Mouse (Mus musculus): ENCODE measurements at regions not wholly inside any gene's neighbourhood (a gene's known extent, or its start where the extent isn't known, plus 50 kb on each side); places are given as distances from the start of the nearest gene placed in this dataset.

DNA sequence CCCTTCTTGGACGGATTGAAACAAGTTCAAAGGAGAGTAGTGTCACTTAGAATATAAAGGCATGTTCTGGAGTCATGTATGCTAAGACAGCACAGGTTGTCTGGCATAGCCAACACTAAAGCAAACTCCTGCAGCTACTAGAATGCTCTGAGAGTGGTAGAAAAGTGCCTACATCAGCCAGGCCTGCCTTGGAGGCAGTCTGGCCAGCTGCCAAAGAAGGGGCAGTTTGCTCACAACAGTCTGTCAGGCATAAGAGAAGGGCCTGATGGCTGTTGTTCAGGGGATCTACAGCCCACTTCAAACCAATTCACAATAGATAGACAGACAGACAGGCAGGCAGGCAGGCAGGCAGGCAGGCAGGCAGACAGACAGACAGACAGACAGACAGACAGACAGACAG lies 136.5 kb upstream of the Dap start:
- Histone ChIP-seq H3K36me3 (replicated peaks) (no peaks in the 10 kb centered on the region), H3K9ac (no peak overlapping the region), H3K27me3 (no peaks in the 10 kb centered on the region), H3K4me1 (no peaks in the 10 kb centered on the region), H3K4me3 (replicated peaks) (no peak overlapping the region), H3K9me3 (no peaks in the 10 kb centered on the region), H3K4me2 (no peak overlapping the region), H3K27ac (no peak overlapping the region)
- no peak for ATAC-seq (ENCODE audit: low FRiP score)
- 79% methylated on average over 1 of the region's 1 CpGs for WGBS

DNA sequence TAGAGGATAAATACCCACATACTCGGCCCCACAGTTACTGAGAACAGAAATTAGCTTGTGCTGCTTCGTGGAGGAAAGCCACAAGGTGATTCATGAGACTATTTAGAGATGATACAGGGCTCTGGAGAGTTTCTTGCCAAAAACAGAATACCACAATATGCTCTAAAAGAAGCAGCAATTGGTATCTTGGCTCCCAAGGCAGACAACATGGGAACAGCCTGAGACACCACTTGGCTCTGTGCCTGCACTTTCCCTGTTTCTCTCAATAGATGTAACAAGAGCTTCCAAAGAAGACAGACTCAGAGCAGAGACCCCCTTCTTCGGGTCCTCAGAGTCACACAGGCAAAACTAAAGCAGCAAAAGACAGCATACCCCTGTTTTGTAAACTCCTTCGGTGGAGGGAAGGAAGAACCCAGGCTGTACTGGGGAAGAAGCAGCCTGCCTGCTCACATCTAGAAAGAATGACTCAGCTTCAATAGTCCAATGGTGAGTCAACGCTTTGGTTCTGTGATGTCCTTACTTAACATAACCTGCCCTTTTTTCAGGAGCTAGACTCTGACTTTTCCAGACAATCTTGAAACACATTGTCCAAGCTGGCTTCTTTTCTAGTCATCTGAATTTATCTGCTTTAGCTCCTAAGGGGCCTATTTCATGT lies 132.1 kb upstream of the Dap start:
- Histone ChIP-seq H3K27ac (no peak overlapping the region), H3K4me2 (no peak overlapping the region), H3K9me3 (no peaks in the 10 kb centered on the region), H3K9ac (no peak overlapping the region), H3K4me3 (replicated peaks) (no peak overlapping the region), H3K36me3 (replicated peaks) (no peaks in the 10 kb centered on the region), H3K4me1 (no peaks in the 10 kb centered on the region), H3K27me3 (no peaks in the 10 kb centered on the region)
- WGBS = 81% methylated on average over 5 of the region's 5 CpGs
- ATAC-seq (ENCODE audit: low FRiP score) = no peak

GRCm38 (mm10) chr15:31096206-31096605 lies 127.9 kb upstream of the Dap start:
- no peak overlapping the region for H3K27ac ChIP-seq
- 90% methylated on average over 7 of the region's 7 CpGs for WGBS

GRCm38 (mm10) chr15:31097301-31097700 lies 126.8 kb upstream of the Dap start:
- H3K36me3 ChIP-seq (replicated peaks) = no peaks in the 10 kb centered on the region
- no peak overlapping the region for H3K4me2 ChIP-seq
- H3K27ac ChIP-seq = no peak overlapping the region
- H3K9ac ChIP-seq = no peak overlapping the region
- no peaks in the 10 kb centered on the region for H3K9me3 ChIP-seq
- ATAC-seq (ENCODE audit: low FRiP score) = no peak
- H3K4me3 ChIP-seq (replicated peaks) = no peak overlapping the region
- H3K27me3 ChIP-seq = no peaks in the 10 kb centered on the region
- 76% methylated on average over 4 of the region's 4 CpGs for WGBS
- H3K4me1 ChIP-seq = no peaks in the 10 kb centered on the region

More at GRCm38 (mm10) chr15:31096206-31096605, 127.9 kb upstream of the Dap start:
- Histone ChIP-seq H3K9ac (no peak overlapping the region), H3K4me2 (no peak overlapping the region), H3K4me1 (no peaks in the 10 kb centered on the region), H3K27me3 (no peaks in the 10 kb centered on the region), H3K4me3 (replicated peaks) (no peak overlapping the region), H3K36me3 (replicated peaks) (no peaks in the 10 kb centered on the region), H3K9me3 (no peaks in the 10 kb centered on the region)
- no peak for ATAC-seq (ENCODE audit: low FRiP score)

- no peak overlapping the region for H3K4me2 ChIP-seq
- ATAC-seq (ENCODE audit: low FRiP score) = no peak
- no peak overlapping the region for H3K9ac ChIP-seq
- no peaks in the 10 kb centered on the region for H3K27me3 ChIP-seq
- no peaks in the 10 kb centered on the region for H3K36me3 ChIP-seq (replicated peaks)
- H3K4me3 ChIP-seq (replicated peaks) = no peak overlapping the region
- 84% methylated on average over 4 of the region's 4 CpGs for WGBS
- H3K27ac ChIP-seq = no peak overlapping the region
- no peaks in the 10 kb centered on the region for H3K9me3 ChIP-seq
- H3K4me1 ChIP-seq = no peaks in the 10 kb centered on the region
These were observed 119.4 kb upstream of the Dap start for GRCm38 (mm10) chr15:31104743-31105142.

DNA sequence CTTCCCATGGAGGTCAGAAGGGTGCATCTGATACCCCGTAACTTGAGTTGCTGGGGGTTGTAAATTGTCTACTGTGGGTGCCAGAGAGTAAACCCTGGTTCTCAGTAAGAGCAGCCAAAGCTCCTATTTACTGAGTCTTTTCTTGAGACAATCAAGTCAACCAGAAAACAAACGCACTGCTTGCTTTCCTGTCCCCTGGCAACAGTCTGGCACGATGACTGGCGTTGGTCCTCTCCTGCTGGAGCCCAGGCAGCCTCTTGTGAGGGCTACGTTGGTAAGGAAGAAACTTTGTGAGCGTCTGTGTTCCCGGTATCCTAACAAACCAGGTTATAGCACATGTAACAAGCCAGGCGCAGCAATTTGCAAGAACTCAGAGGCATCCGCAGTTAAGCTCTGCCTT lies 117.2 kb upstream of the Dap start:
- Histone ChIP-seq H3K27ac (no peak overlapping the region), H3K9me3 (no peaks in the 10 kb centered on the region), H3K9ac (no peak overlapping the region), H3K4me1 (no peaks in the 10 kb centered on the region), H3K36me3 (replicated peaks) (no peaks in the 10 kb centered on the region), H3K4me3 (replicated peaks) (no peak overlapping the region), H3K4me2 (no peak overlapping the region), H3K27me3 (no peaks in the 10 kb centered on the region)
- ATAC-seq (ENCODE audit: low FRiP score) = no peak
- WGBS = 87% methylated on average over 9 of the region's 9 CpGs

- ATAC-seq (ENCODE audit: low FRiP score) = no peak
- 92% methylated on average over 1 of the region's 1 CpGs for WGBS
- no peaks in the 10 kb centered on the region for H3K4me1 ChIP-seq
These were observed 110.9 kb upstream of the Dap start for GRCm38 (mm10) chr15:31113216-31113615.

GRCm38 (mm10) chr15:31117338-31117737 lies 106.8 kb upstream of the Dap start:
- no peak overlapping the region for H3K4me2 ChIP-seq
- no peaks in the 10 kb centered on the region for H3K9me3 ChIP-seq
- no peak overlapping the region for H3K4me3 ChIP-seq (replicated peaks)
- H3K27ac ChIP-seq = no peak overlapping the region
- H3K36me3 ChIP-seq (replicated peaks) = no peaks in the 10 kb centered on the region
- H3K9ac ChIP-seq = no peak overlapping the region
- H3K27me3 ChIP-seq = no peaks in the 10 kb centered on the region
- ATAC-seq (ENCODE audit: low FRiP score) = 0 out of 2 replicates have a peak, but pooled peaks have one; percentile 39
- H3K4me1 ChIP-seq = no peaks in the 10 kb centered on the region

More at GRCm38 (mm10) chr15:31113216-31113615, 110.9 kb upstream of the Dap start:
- H3K27ac ChIP-seq = no peak overlapping the region
- H3K4me3 ChIP-seq (replicated peaks) = no peak overlapping the region
- H3K4me2 ChIP-seq = no peak overlapping the region
- H3K9me3 ChIP-seq = no peaks in the 10 kb centered on the region
- H3K9ac ChIP-seq = no peak overlapping the region
- no peaks in the 10 kb centered on the region for H3K36me3 ChIP-seq (replicated peaks)
- H3K27me3 ChIP-seq = no peaks in the 10 kb centered on the region

GRCm38 (mm10) chr15:31120147-31120546 lies 104.0 kb upstream of the Dap start:
- no peak for ATAC-seq (ENCODE audit: low FRiP score)
- Histone ChIP-seq H3K4me3 (replicated peaks) (no peak overlapping the region), H3K4me1 (no peaks in the 10 kb centered on the region), H3K9me3 (no peaks in the 10 kb centered on the region), H3K27ac (no peak overlapping the region), H3K4me2 (no peak overlapping the region), H3K27me3 (no peaks in the 10 kb centered on the region), H3K36me3 (replicated peaks) (no peaks in the 10 kb centered on the region), H3K9ac (no peak overlapping the region)
- WGBS = 54% methylated on average over 6 of the region's 6 CpGs

GRCm38 (mm10) chr15:31125784-31126183 lies 98.3 kb upstream of the Dap start:
- Histone ChIP-seq H3K36me3 (replicated peaks) (no peaks in the 10 kb centered on the region), H3K4me2 (no peak overlapping the region), H3K4me1 (no peaks in the 10 kb centered on the region), H3K4me3 (replicated peaks) (no peak overlapping the region), H3K27ac (no peak overlapping the region), H3K9ac (no peak overlapping the region), H3K27me3 (no peaks in the 10 kb centered on the region), H3K9me3 (no peaks in the 10 kb centered on the region)
- ATAC-seq (ENCODE audit: low FRiP score) = no peak
- 94% methylated on average over 1 of the region's 1 CpGs for WGBS

DNA sequence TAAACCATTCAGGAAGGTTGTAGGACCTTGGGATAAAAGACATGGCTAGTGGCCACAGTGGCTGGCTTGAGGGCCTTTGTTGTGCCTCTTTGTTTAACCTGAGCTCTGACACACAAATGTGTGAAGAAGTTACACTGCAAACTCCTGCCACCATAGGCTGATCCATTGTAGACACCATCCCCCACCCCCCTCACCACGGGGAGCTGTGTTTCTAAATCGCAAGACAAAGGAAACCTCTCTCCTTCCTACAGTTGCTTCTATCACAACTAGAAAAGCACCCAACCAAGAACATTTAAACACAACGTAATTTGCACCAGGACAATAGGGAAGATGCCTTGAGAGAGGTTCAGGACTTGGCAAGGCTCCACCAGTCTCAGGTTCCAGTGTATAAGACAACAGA lies 97.1 kb upstream of the Dap start:
- no peaks in the 10 kb centered on the region for H3K9me3 ChIP-seq
- H3K4me3 ChIP-seq (replicated peaks) = no peak overlapping the region
- no peak overlapping the region for H3K9ac ChIP-seq
- no peak for ATAC-seq (ENCODE audit: low FRiP score)
- H3K4me2 ChIP-seq = no peak overlapping the region
- no peaks in the 10 kb centered on the region for H3K4me1 ChIP-seq
- WGBS = 27% methylated on average over 3 of the region's 3 CpGs
- no peak overlapping the region for H3K27ac ChIP-seq
- no peaks in the 10 kb centered on the region for H3K27me3 ChIP-seq
- H3K36me3 ChIP-seq (replicated peaks) = no peaks in the 10 kb centered on the region

- WGBS = 53% methylated on average over 7 of the region's 7 CpGs
- Histone ChIP-seq H3K9me3 (no peaks in the 10 kb centered on the region), H3K4me1 (no peaks in the 10 kb centered on the region), H3K27me3 (no peaks in the 10 kb centered on the region), H3K9ac (no peak overlapping the region), H3K27ac (no peak overlapping the region), H3K4me3 (replicated peaks) (no peak overlapping the region), H3K36me3 (replicated peaks) (no peaks in the 10 kb centered on the region), H3K4me2 (no peak overlapping the region)
- no peak for ATAC-seq (ENCODE audit: low FRiP score)
These were observed 89.2 kb upstream of the Dap start for GRCm38 (mm10) chr15:31134891-31135290.

GRCm38 (mm10) chr15:31138637-31139036 lies 85.5 kb upstream of the Dap start:
- no peaks in the 10 kb centered on the region for H3K36me3 ChIP-seq (replicated peaks)
- H3K4me2 ChIP-seq = no peak overlapping the region
- no peaks in the 10 kb centered on the region for H3K4me1 ChIP-seq
- no peaks in the 10 kb centered on the region for H3K27me3 ChIP-seq
- 91% methylated on average over 6 of the region's 6 CpGs for WGBS
- no peak overlapping the region for H3K27ac ChIP-seq
- no peaks in the 10 kb centered on the region for H3K9me3 ChIP-seq
- H3K9ac ChIP-seq = no peak overlapping the region
- ATAC-seq (ENCODE audit: low FRiP score) = no peak
- no peak overlapping the region for H3K4me3 ChIP-seq (replicated peaks)

Data from forebrain, embryonic 12.5 days (tissue).